Mouse (Mus musculus): ENCODE results near the gene Sppl3. TPM values are rescaled to one million over a fixed set of nuclear protein-coding genes. Genes with fewer than 3 reads are reported as not detected.

Gene Sppl3
- 31.7 and 39.5 TPM in 2 replicates for polyA plus RNA-seq (2014; fragmentation: Nextera tagmentation; extraction: Ambion mirVana)

DNA sequence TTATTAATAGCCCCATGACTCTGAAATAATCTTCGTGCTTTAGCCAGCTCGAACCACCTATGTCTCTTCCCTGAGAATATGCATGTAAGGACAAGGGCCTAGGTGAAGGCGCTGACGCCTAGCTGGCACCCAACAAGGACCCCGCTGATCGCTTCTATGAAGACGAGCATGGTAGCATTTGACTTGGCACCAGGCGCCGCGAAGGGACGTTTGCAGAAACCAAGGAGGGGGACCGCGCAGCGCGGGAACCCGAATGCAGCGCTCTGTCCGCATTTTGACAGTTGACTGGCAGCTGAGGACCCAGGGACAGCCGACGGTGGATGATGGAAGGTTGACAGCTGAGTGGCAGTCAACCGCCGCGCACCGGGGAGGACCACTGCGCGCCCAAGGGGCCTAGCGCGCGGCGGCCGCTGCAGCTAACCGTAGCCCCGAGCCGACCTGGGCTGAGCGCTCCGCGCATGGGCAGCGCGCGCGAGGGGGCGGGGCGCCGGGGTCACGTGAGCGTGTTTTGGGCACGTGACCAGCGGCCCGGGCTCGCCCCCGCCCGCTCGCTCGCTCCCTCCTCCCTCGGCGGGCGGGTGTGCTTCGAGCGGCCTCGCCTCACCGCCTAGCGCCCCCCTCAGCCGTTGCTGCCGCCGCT is at the start of gene Sppl3:
Gene Sppl3 (plus strand): TSS at position 561 of the 640 bp plus-strand sequence.
- Histone ChIP-seq H3K36me3 (ENCODE audit: control insufficient read depth, insufficient read depth, low read length) (no peaks in the 10 kb centered on the region), H3K9me3 (ENCODE audit: control insufficient read depth, low read length) (no peaks in the 10 kb centered on the region), H3K4me1 (replicated peaks; ENCODE audit: control insufficient read depth, insufficient read depth, low read length) (peaks cover 5% of the 10 kb centered on the region), H3K27me3 (ENCODE audit: control insufficient read depth, insufficient read depth, low read length) (no peaks in the 10 kb centered on the region), H3K9ac (ENCODE audit: low read length) (peak within 1 kb of the TSS; percentile 98), H3K4me3 (ENCODE audit: low read depth, low read length) (peak within 1 kb of the TSS; percentile 100), H3K4me2 (ENCODE audit: low read depth, low read length, severe bottlenecking) (peak within 1 kb of the TSS; percentile 79), H3K27ac (ENCODE audit: low read depth, low read length) (peak within 1 kb of the TSS; percentile 79)
- ATAC-seq (replicated peaks; ENCODE audit: low FRiP score), result peak; percentile 95
- WGBS, result under 1% methylated on average over 55 of the region's 65 CpGs
- peak; percentile 98 for DNase-seq (ENCODE audit: low spot score)

DNA sequence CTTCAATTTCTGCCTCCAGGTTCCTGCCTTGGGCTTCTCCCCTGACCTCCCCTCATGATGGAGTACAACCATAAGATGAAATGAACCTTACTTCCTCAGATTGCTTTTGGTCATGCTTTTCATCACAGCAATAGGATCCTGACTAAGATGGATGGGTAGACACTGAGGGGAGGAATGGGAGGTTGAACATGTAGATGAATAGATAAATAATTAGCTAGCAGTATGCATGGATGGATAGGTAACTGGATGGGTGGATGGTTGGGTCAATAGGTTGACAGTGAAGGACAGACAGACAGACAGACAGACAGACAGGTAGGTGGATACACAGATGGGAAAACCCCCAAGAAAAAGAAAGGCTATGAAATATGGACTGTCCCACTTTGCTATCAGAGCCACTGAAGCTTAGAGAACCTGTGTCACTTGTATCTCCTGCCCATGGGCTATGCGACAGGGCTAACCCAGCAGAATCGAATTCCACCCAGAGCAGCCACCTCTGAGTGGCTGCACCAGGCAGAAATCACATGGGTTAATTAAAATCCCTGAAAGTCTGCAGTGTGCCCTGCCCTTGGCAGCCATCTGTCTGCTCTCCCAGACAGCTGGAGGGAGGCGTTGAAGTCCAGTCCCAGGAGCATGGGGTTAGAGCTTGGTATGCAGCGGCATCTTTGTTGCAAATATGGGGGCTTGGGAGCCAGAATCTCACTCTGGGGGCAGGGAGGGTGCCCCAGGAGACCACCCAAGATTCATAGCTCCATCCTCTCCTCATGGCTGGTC is 49.2 kb upstream of the Sppl3 start:
- DNase-seq (ENCODE audit: low spot score) (no peak), ATAC-seq (replicated peaks; ENCODE audit: low FRiP score) (no peak)
- no peaks in the 10 kb centered on the region for H3K27me3 ChIP-seq (ENCODE audit: control insufficient read depth, insufficient read depth, low read length)
- no peak overlapping the region for H3K4me3 ChIP-seq (ENCODE audit: low read depth, low read length)
- no peak overlapping the region for H3K9ac ChIP-seq (ENCODE audit: low read length)
- 61% methylated on average over 4 of the region's 4 CpGs for WGBS
- H3K4me2 ChIP-seq (ENCODE audit: low read depth, low read length, severe bottlenecking), result no peak overlapping the region
- H3K36me3 ChIP-seq (ENCODE audit: control insufficient read depth, insufficient read depth, low read length), result no peaks in the 10 kb centered on the region
- H3K9me3 ChIP-seq (ENCODE audit: control insufficient read depth, low read length), result no peaks in the 10 kb centered on the region
- H3K4me1 ChIP-seq (replicated peaks; ENCODE audit: control insufficient read depth, insufficient read depth, low read length), result no peaks in the 10 kb centered on the region
- no peak overlapping the region for H3K27ac ChIP-seq (ENCODE audit: low read depth, low read length)

DNA sequence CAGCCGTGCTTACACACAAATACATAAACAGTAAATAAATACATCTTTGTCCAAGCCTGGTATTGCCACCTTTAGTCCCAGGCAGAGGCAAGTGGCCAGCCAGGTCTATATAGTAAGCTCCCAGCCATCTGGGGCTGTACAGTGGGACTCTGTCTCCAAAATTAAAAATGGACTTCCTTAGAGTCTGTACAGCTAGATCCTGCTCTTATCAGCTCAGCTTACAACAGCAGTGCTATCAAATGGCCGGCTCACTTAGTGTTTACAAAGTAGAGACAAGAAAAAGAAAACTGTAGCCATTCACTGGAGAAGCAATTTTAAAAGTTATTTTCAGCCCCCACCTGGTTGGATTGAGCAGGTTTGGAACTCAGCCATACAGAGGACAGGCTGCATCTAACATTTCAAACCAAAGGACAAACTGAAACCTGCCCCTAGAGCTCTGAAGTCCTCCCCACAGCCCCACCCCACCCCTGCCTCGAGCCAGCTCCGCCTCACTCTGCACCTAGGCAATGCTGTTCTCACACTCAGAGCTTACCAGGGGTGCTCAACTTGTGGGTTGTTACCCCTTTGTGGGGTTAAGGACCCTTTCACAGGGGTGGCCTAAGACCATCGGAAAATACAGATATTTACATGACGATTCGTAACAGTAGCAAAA is 46.5 kb upstream of the Sppl3 start:
- H3K9ac ChIP-seq (ENCODE audit: low read length), result no peak overlapping the region
- H3K36me3 ChIP-seq (ENCODE audit: control insufficient read depth, insufficient read depth, low read length), result no peaks in the 10 kb centered on the region
- no peaks in the 10 kb centered on the region for H3K9me3 ChIP-seq (ENCODE audit: control insufficient read depth, low read length)
- peaks cover 2% of the 10 kb centered on the region; the same call in 1 of the 2 replicates for H3K27me3 ChIP-seq (ENCODE audit: control insufficient read depth, insufficient read depth, low read length)
- ATAC-seq (replicated peaks; ENCODE audit: low FRiP score), result no peak
- H3K4me2 ChIP-seq (ENCODE audit: low read depth, low read length, severe bottlenecking), result no peak overlapping the region
- DNase-seq (ENCODE audit: low spot score), result no peak
- WGBS, result 77% methylated on average over 7 of the region's 7 CpGs
- no peak overlapping the region for H3K4me3 ChIP-seq (ENCODE audit: low read depth, low read length)
- H3K27ac ChIP-seq (ENCODE audit: low read depth, low read length), result no peak overlapping the region
- peaks cover 5% of the 10 kb centered on the region; the same call in 1 of the 2 replicates for H3K4me1 ChIP-seq (replicated peaks; ENCODE audit: control insufficient read depth, insufficient read depth, low read length)

DNA sequence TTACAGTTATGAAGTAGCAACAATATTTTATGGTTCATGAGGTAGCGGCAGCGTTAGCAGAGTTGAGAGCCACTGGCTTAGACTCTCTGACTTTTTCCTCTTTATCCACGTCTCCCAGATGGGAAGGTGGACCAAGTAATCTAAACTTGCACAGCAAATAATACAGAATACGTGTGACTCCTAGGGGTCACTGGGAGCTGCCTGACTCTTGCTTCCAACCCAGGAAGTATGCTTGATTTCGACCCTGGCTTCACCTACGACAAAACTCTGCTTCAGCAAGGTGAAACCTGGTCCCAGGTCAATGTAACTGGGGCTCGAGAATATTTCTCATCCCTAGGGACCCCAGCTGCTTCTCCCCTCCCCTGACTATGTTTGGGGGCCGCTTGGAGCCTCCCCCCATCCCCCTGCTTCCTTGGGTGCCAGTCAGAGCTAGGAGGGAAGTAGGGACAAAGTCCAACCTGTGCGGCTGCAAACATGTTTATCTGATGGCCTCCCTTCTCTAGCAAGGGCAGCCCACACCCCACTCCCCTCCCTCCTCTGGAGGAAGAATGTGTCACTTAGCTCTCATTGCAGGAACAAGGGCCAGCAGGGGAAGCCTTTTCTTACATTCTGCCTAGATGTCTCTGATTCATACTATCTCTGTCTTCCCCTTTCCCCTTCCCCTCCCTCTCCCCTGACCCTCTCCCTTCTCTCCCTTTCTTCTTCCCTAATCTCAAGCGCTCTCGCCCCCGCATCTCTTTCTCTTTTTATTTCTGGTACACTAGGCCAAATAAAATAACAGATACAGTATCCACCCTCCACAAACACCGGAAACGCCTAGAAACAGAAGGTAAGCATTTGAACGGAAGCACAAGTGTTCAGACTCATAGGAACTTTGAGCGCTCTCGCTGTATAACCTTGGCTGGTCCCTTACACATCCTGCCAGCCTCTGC is 45.7 kb upstream of the Sppl3 start:
- no peaks in the 10 kb centered on the region for H3K9me3 ChIP-seq (ENCODE audit: control insufficient read depth, low read length)
- no peaks in the 10 kb centered on the region for H3K36me3 ChIP-seq (ENCODE audit: control insufficient read depth, insufficient read depth, low read length)
- H3K27me3 ChIP-seq (ENCODE audit: control insufficient read depth, insufficient read depth, low read length), result peaks cover 2% of the 10 kb centered on the region; the same call in 1 of the 2 replicates
- peaks cover 5% of the 10 kb centered on the region; the same call in 1 of the 2 replicates for H3K4me1 ChIP-seq (replicated peaks; ENCODE audit: control insufficient read depth, insufficient read depth, low read length)
- ATAC-seq (replicated peaks; ENCODE audit: low FRiP score) (no peak), DNase-seq (ENCODE audit: low spot score) (no peak)
- 73% methylated on average over 17 of the region's 17 CpGs for WGBS
- no peak overlapping the region for H3K4me2 ChIP-seq (ENCODE audit: low read depth, low read length, severe bottlenecking)
- H3K4me3 ChIP-seq (ENCODE audit: low read depth, low read length), result no peak overlapping the region
- no peak overlapping the region for H3K27ac ChIP-seq (ENCODE audit: low read depth, low read length)
- no peak overlapping the region for H3K9ac ChIP-seq (ENCODE audit: low read length)

DNA sequence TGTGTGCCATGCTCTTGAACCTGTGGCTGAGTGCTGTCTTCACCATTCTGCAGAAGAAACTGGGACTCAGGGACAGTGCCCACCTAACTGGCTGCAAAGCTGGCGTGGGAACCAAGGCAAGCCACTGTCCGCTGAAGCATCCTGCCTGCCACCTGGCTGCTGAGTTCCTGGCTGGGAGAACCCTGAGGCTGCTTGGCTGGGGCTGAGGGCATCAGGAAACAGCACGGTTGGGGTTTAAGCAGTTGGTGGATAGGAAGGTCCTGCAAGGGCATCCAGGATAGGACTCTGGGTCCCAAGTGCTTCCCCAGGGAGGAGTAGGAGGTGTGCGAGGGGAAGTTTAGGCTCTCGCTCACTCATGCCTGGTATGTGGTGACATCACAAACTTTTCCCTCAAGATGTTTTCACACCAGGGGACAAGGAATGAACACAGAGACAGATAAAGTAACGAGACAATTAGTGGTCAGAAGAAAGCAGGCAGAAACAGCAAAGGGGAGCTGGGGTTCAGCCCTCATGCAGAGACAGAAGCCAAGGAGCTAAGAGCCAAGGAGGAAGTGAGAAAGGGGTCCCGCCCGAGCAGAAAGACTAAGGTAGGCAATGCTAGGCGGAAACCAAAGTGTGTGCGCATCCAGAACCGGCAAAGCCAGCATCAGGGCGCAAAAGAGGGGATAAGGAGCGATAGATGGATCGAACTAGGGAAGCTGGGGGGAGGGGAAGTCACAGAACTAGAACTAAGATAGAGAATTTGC is 43.2 kb upstream of the Sppl3 start:
- no peak overlapping the region for H3K27ac ChIP-seq (ENCODE audit: low read depth, low read length)
- H3K9me3 ChIP-seq (ENCODE audit: control insufficient read depth, low read length), result no peaks in the 10 kb centered on the region
- H3K9ac ChIP-seq (ENCODE audit: low read length), result no peak overlapping the region
- peaks cover 5% of the 10 kb centered on the region; the same call in 1 of the 2 replicates for H3K4me1 ChIP-seq (replicated peaks; ENCODE audit: control insufficient read depth, insufficient read depth, low read length)
- ATAC-seq (replicated peaks; ENCODE audit: low FRiP score) (no peak), DNase-seq (ENCODE audit: low spot score) (peak; percentile 35)
- 47% methylated on average over 14 of the region's 14 CpGs for WGBS
- no peak overlapping the region for H3K4me2 ChIP-seq (ENCODE audit: low read depth, low read length, severe bottlenecking)
- no peak overlapping the region for H3K4me3 ChIP-seq (ENCODE audit: low read depth, low read length)
- peaks cover 2% of the 10 kb centered on the region; the same call in 1 of the 2 replicates for H3K27me3 ChIP-seq (ENCODE audit: control insufficient read depth, insufficient read depth, low read length)
- no peaks in the 10 kb centered on the region for H3K36me3 ChIP-seq (ENCODE audit: control insufficient read depth, insufficient read depth, low read length)

DNA sequence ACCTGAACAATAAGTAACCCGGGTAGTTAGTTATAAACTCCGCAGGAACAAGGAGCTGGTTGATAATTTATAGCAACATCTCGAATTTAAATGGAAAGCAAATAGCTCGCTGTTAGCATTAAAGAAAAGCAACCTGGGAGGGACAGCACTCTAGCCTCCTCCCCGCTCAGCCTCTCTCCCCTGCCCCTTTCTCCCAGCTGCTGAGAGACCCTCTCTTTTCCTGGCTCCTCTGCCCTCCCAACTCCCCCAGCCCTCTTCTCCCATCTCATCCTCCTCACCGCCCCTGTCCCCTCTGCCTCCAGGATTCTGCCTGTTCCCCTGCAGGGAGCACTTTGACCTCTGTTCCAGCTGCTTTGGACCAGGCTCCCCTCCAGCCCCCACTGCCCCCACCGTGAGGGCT is 42.3 kb upstream of the Sppl3 start:
- no peaks in the 10 kb centered on the region for H3K9me3 ChIP-seq (ENCODE audit: control insufficient read depth, low read length)
- no peak for ATAC-seq (replicated peaks; ENCODE audit: low FRiP score)
- no peak overlapping the region for H3K4me2 ChIP-seq (ENCODE audit: low read depth, low read length, severe bottlenecking)
- H3K27me3 ChIP-seq (ENCODE audit: control insufficient read depth, insufficient read depth, low read length), result peaks cover 2% of the 10 kb centered on the region; the same call in 1 of the 2 replicates
- 24% methylated on average over 7 of the region's 7 CpGs for WGBS
- no peaks in the 10 kb centered on the region for H3K36me3 ChIP-seq (ENCODE audit: control insufficient read depth, insufficient read depth, low read length)
- peaks cover 5% of the 10 kb centered on the region; the same call in 1 of the 2 replicates for H3K4me1 ChIP-seq (replicated peaks; ENCODE audit: control insufficient read depth, insufficient read depth, low read length)
- H3K4me3 ChIP-seq (ENCODE audit: low read depth, low read length), result no peak overlapping the region
- DNase-seq (ENCODE audit: low spot score), result peak; percentile 49
- no peak overlapping the region for H3K27ac ChIP-seq (ENCODE audit: low read depth, low read length)
- no peak overlapping the region for H3K9ac ChIP-seq (ENCODE audit: low read length)

DNA sequence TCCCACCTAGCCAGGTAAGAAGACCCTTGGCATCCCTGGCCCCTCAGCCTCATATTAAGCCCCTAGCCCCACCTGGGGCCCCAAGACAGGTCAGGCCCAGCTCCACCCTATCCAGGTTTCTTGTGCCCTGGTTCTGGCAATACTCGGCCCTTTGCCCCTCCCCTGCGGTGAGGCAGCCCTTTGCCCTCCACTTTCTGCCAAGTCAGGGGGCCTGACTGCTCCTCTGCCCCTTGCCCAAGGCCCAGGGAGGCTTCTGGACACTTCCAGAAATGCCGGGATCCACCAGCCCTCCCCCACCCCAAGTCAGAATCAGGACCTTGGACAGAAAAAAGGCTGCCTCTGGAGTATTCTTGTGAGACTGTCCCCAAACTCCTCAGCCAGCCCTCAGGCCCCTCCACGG is 41.9 kb upstream of the Sppl3 start:
- H3K9me3 ChIP-seq (ENCODE audit: control insufficient read depth, low read length), result no peaks in the 10 kb centered on the region
- no peak for ATAC-seq (replicated peaks; ENCODE audit: low FRiP score)
- 19% methylated on average over 4 of the region's 4 CpGs for WGBS
- peaks cover 2% of the 10 kb centered on the region; the same call in 1 of the 2 replicates for H3K27me3 ChIP-seq (ENCODE audit: control insufficient read depth, insufficient read depth, low read length)
- H3K4me2 ChIP-seq (ENCODE audit: low read depth, low read length, severe bottlenecking), result no peak overlapping the region
- no peak overlapping the region for H3K27ac ChIP-seq (ENCODE audit: low read depth, low read length)
- DNase-seq (ENCODE audit: low spot score), result no peak
- no peak overlapping the region for H3K9ac ChIP-seq (ENCODE audit: low read length)
- H3K4me3 ChIP-seq (ENCODE audit: low read depth, low read length), result no peak overlapping the region
- H3K36me3 ChIP-seq (ENCODE audit: control insufficient read depth, insufficient read depth, low read length), result no peaks in the 10 kb centered on the region
- peaks cover 5% of the 10 kb centered on the region; the same call in 1 of the 2 replicates for H3K4me1 ChIP-seq (replicated peaks; ENCODE audit: control insufficient read depth, insufficient read depth, low read length)

Data from forebrain, embryonic 11.5 days (tissue).